Mouse (Mus musculus): ENCODE results near the gene Gdpd3. TPM values are rescaled to one million over a fixed set of nuclear protein-coding genes. Genes with fewer than 3 reads are reported as not detected.

Gene Gdpd3
- polyA plus RNA-seq, 1 experiment from 2014 or later: 0.87 TPM

- 86% methylated on average over 13 of the region's 13 CpGs for WGBS
Observed at GRCm38 (mm10) chr7:126741964-126742482, 24.1 kb upstream of the Gdpd3 start.

GRCm38 (mm10) chr7:126746066-126746465 is 20.1 kb upstream of the Gdpd3 start:
- Histone ChIP-seq H3K4me3 (no peak overlapping the region), H3K4me2 (no peak overlapping the region), H3K36me3 (no peaks in the 10 kb centered on the region), H3K27ac (ENCODE audit: poor library complexity, severe bottlenecking) (no peak overlapping the region), H3K27me3 (replicated peaks) (no peaks in the 10 kb centered on the region), H3K4me1 (replicated peaks) (no peaks in the 10 kb centered on the region), H3K9me3 (replicated peaks) (no peaks in the 10 kb centered on the region), H3K9ac (no peak overlapping the region)
- 70% methylated on average over 12 of the region's 12 CpGs for WGBS
- ATAC-seq (ENCODE audit: insufficient number of reproducible peaks, low FRiP score): no peak

More at GRCm38 (mm10) chr7:126741964-126742482, 24.1 kb upstream of the Gdpd3 start:
- no peaks in the 10 kb centered on the region for H3K4me1 ChIP-seq (replicated peaks)
- no peaks in the 10 kb centered on the region for H3K9me3 ChIP-seq (replicated peaks)
- no peak overlapping the region for H3K27ac ChIP-seq (ENCODE audit: poor library complexity, severe bottlenecking)
- no peak overlapping the region for H3K4me3 ChIP-seq
- no peaks in the 10 kb centered on the region for H3K27me3 ChIP-seq (replicated peaks)
- H3K36me3 ChIP-seq: no peaks in the 10 kb centered on the region
- H3K4me2 ChIP-seq: no peak overlapping the region
- no peak overlapping the region for H3K9ac ChIP-seq
- no peak for ATAC-seq (ENCODE audit: insufficient number of reproducible peaks, low FRiP score)

- H3K4me3 ChIP-seq: no peak overlapping the region
- 29% methylated on average over 6 of the region's 6 CpGs for WGBS
- H3K9me3 ChIP-seq (replicated peaks): no peaks in the 10 kb centered on the region
- H3K27me3 ChIP-seq (replicated peaks): no peaks in the 10 kb centered on the region
- H3K9ac ChIP-seq: no peak overlapping the region
- H3K4me2 ChIP-seq: no peak overlapping the region
- ATAC-seq (ENCODE audit: insufficient number of reproducible peaks, low FRiP score): no peak
- H3K36me3 ChIP-seq: no peaks in the 10 kb centered on the region
- H3K4me1 ChIP-seq (replicated peaks): no peaks in the 10 kb centered on the region
- no peak overlapping the region for H3K27ac ChIP-seq (ENCODE audit: poor library complexity, severe bottlenecking)
Observed at GRCm38 (mm10) chr7:126746798-126747197, 19.3 kb upstream of the Gdpd3 start.

GRCm38 (mm10) chr7:126748824-126749223 is 17.3 kb upstream of the Gdpd3 start:
- Histone ChIP-seq H3K36me3 (no peaks in the 10 kb centered on the region), H3K4me2 (no peak overlapping the region), H3K4me3 (no peak overlapping the region), H3K9me3 (replicated peaks) (no peaks in the 10 kb centered on the region), H3K4me1 (replicated peaks) (no peaks in the 10 kb centered on the region), H3K27me3 (replicated peaks) (no peaks in the 10 kb centered on the region), H3K9ac (no peak overlapping the region), H3K27ac (ENCODE audit: poor library complexity, severe bottlenecking) (no peak overlapping the region)
- WGBS: 62% methylated on average over 7 of the region's 7 CpGs
- no peak for ATAC-seq (ENCODE audit: insufficient number of reproducible peaks, low FRiP score)

- no peak overlapping the region for H3K4me3 ChIP-seq
- 89% methylated on average over 17 of the region's 17 CpGs for WGBS
Observed at GRCm38 (mm10) chr7:126749582-126750343, 16.4 kb upstream of the Gdpd3 start.

GRCm38 (mm10) chr7:126754866-126755265 is 11.3 kb upstream of the Gdpd3 start:
- H3K9ac ChIP-seq: peak overlapping the region; percentile 39; the same call in 1 of the 2 replicates
- peaks cover 4% of the 10 kb centered on the region; the same call in 1 of the 2 replicates for H3K4me1 ChIP-seq (replicated peaks)
- H3K9me3 ChIP-seq (replicated peaks): no peaks in the 10 kb centered on the region
- WGBS: 2% methylated on average over 9 of the region's 9 CpGs
- peak overlapping the region; percentile 47 for H3K4me2 ChIP-seq
- ATAC-seq (ENCODE audit: insufficient number of reproducible peaks, low FRiP score): peak; percentile 72
- H3K27me3 ChIP-seq (replicated peaks): no peaks in the 10 kb centered on the region
- H3K4me3 ChIP-seq: no peak overlapping the region
- H3K27ac ChIP-seq (ENCODE audit: poor library complexity, severe bottlenecking): no peak overlapping the region
- no peaks in the 10 kb centered on the region for H3K36me3 ChIP-seq

More at GRCm38 (mm10) chr7:126749582-126750343, 16.4 kb upstream of the Gdpd3 start:
- Histone ChIP-seq H3K9me3 (replicated peaks) (no peaks in the 10 kb centered on the region), H3K4me2 (no peak overlapping the region), H3K27ac (ENCODE audit: poor library complexity, severe bottlenecking) (no peak overlapping the region), H3K9ac (no peak overlapping the region), H3K36me3 (no peaks in the 10 kb centered on the region), H3K27me3 (replicated peaks) (no peaks in the 10 kb centered on the region), H3K4me1 (replicated peaks) (no peaks in the 10 kb centered on the region)
- ATAC-seq (ENCODE audit: insufficient number of reproducible peaks, low FRiP score): no peak

GRCm38 (mm10) chr7:126758539-126758938 is 7.6 kb upstream of the Gdpd3 start:
- Histone ChIP-seq H3K9ac (no peak overlapping the region), H3K36me3 (peaks cover 13% of the 10 kb centered on the region), H3K9me3 (replicated peaks) (no peaks in the 10 kb centered on the region), H3K4me2 (no peak overlapping the region), H3K4me3 (no peak overlapping the region), H3K4me1 (replicated peaks) (peaks cover 37% of the 10 kb centered on the region), H3K27ac (ENCODE audit: poor library complexity, severe bottlenecking) (no peak overlapping the region), H3K27me3 (replicated peaks) (no peaks in the 10 kb centered on the region)
- no peak for ATAC-seq (ENCODE audit: insufficient number of reproducible peaks, low FRiP score)
- 73% methylated on average over 7 of the region's 7 CpGs for WGBS

GRCm38 (mm10) chr7:126759050-126759671 is 7.0 kb upstream of the Gdpd3 start, which contains the start of gene Mapk3:
Gene Mapk3, plus strand, starts transcription at chr7:126759601.
- ATAC-seq (ENCODE audit: insufficient number of reproducible peaks, low FRiP score): peak; percentile 72
- Histone ChIP-seq H3K4me2 (peak within 1 kb of the TSS; percentile 95), H3K4me3 (peak within 1 kb of the TSS; percentile 87), H3K4me1 (replicated peaks) (peaks cover 37% of the 10 kb centered on the region), H3K36me3 (peaks cover 19% of the 10 kb centered on the region), H3K27me3 (replicated peaks) (no peaks in the 10 kb centered on the region), H3K27ac (ENCODE audit: poor library complexity, severe bottlenecking) (peak within 1 kb of the TSS; percentile 96), H3K9me3 (replicated peaks) (no peaks in the 10 kb centered on the region), H3K9ac (peak within 1 kb of the TSS; percentile 94)
- WGBS: 2% methylated on average over 31 of the region's 38 CpGs

GRCm38 (mm10) chr7:126759672-126760390 is 6.3 kb upstream of the Gdpd3 start:
- Histone ChIP-seq H3K36me3 (peaks cover 26% of the 10 kb centered on the region), H3K27ac (ENCODE audit: poor library complexity, severe bottlenecking) (peak overlapping the region; percentile 96), H3K4me1 (replicated peaks) (peaks cover 39% of the 10 kb centered on the region), H3K27me3 (replicated peaks) (no peaks in the 10 kb centered on the region), H3K9ac (peak overlapping the region; percentile 94), H3K9me3 (replicated peaks) (no peaks in the 10 kb centered on the region), H3K4me3 (peak overlapping the region; percentile 87), H3K4me2 (peak overlapping the region; percentile 95)
- WGBS: 2% methylated on average over 21 of the region's 24 CpGs
- peak; percentile 23 for ATAC-seq (ENCODE audit: insufficient number of reproducible peaks, low FRiP score)

GRCm38 (mm10) chr7:126760391-126760802 is 5.7 kb upstream of the Gdpd3 start:
- peak overlapping the region; percentile 96 for H3K27ac ChIP-seq (ENCODE audit: poor library complexity, severe bottlenecking)
- peak; percentile 65 for ATAC-seq (ENCODE audit: insufficient number of reproducible peaks, low FRiP score)

GRCm38 (mm10) chr7:126760956-126761355 is 5.2 kb upstream of the Gdpd3 start:
- Histone ChIP-seq H3K27me3 (replicated peaks) (no peaks in the 10 kb centered on the region), H3K4me1 (replicated peaks) (peaks cover 37% of the 10 kb centered on the region), H3K9me3 (replicated peaks) (no peaks in the 10 kb centered on the region), H3K36me3 (peaks cover 37% of the 10 kb centered on the region), H3K27ac (ENCODE audit: poor library complexity, severe bottlenecking) (peak overlapping the region; percentile 96), H3K4me2 (peak overlapping the region; percentile 95), H3K9ac (peak overlapping the region; percentile 94; the same call in 1 of the 2 replicates), H3K4me3 (peak overlapping the region; percentile 87)
- ATAC-seq (ENCODE audit: insufficient number of reproducible peaks, low FRiP score): no peak
- 46% methylated on average over 4 of the region's 4 CpGs for WGBS

More at GRCm38 (mm10) chr7:126760391-126760802, 5.7 kb upstream of the Gdpd3 start:
- H3K27me3 ChIP-seq (replicated peaks): no peaks in the 10 kb centered on the region
- peak overlapping the region; percentile 94 for H3K9ac ChIP-seq
- H3K4me3 ChIP-seq: peak overlapping the region; percentile 87
- no peaks in the 10 kb centered on the region for H3K9me3 ChIP-seq (replicated peaks)
- 21% methylated on average over 3 of the region's 3 CpGs for WGBS
- H3K36me3 ChIP-seq: peaks cover 31% of the 10 kb centered on the region
- H3K4me1 ChIP-seq (replicated peaks): peaks cover 37% of the 10 kb centered on the region
- H3K4me2 ChIP-seq: peak overlapping the region; percentile 95
